Mouse (Mus musculus) layer of hippocampus, postnatal 14 days (tissue): Measurements from ENCODE around the gene Rnaseh2a. TPM values are rescaled to one million over a fixed set of nuclear protein-coding genes. Genes with fewer than 3 reads are reported as not detected.

Experiments
- DNase-seq, 2 experiments: peaks; one replicate each; pipeline ENCODE4 v3.0.0; 2021 to 2022; ENCODE audit warnings: low spot score in 2 of 2, mixed read lengths in 1 of 2
- total RNA-seq, 2 experiments: library from RNA; stranded (reverse); gene quantifications; 2 replicates each; pipeline ENCODE4 v1.2.3; 2021

The Rnaseh2a gene
- total RNA-seq, 2 experiments from 2014 or later: 34.3 to 34.4 TPM

- DNase-seq: no peak
Observed at GRCm38 (mm10) chr8:84985049-84985683, 15.6 kb upstream of the Rnaseh2a start.

- DNase-seq: no peak
Observed at GRCm38 (mm10) chr8:84984294-84985048, 14.9 kb upstream of the Rnaseh2a start.

- no peak for DNase-seq
Observed at GRCm38 (mm10) chr8:84982499-84983011, 13.0 kb upstream of the Rnaseh2a start.

GRCm38 (mm10) chr8:84981644-84982498 is 12.3 kb upstream of the Rnaseh2a start:
- DNase-seq: no peak

- no peak for DNase-seq
Observed at GRCm38 (mm10) chr8:84980622-84981358, 11.2 kb upstream of the Rnaseh2a start.

- peak; percentile 88 to 95 for DNase-seq
Observed at GRCm38 (mm10) chr8:84979599-84980421, 10.2 kb upstream of the Rnaseh2a start.

- peak; percentile 92 to 97 for DNase-seq
Observed at GRCm38 (mm10) chr8:84978248-84978940, 8.8 kb upstream of the Rnaseh2a start, which contains the start of gene Junb. Junb (minus strand) TSS chr8:84978718.

- DNase-seq: no peak
Observed at GRCm38 (mm10) chr8:84977435-84978247, 8.1 kb upstream of the Rnaseh2a start.

- no peak for DNase-seq
Observed at GRCm38 (mm10) chr8:84976763-84977434, 7.3 kb upstream of the Rnaseh2a start.

GRCm38 (mm10) chr8:84976031-84976762 is 6.6 kb upstream of the Rnaseh2a start:
- DNase-seq: peak; percentile 94 to 97

- peak in 1 of 2 experiments; percentile 74 for DNase-seq
Observed at GRCm38 (mm10) chr8:84975434-84975833, 5.9 kb upstream of the Rnaseh2a start.

- no peak for DNase-seq
Observed at GRCm38 (mm10) chr8:84974543-84975142, 5.1 kb upstream of the Rnaseh2a start.

GRCm38 (mm10) chr8:84973803-84974542 is 4.4 kb upstream of the Rnaseh2a start:
- peak in 1 of 2 experiments; percentile 79 for DNase-seq

- no peak for DNase-seq
Observed at GRCm38 (mm10) chr8:84973079-84973478, 3.5 kb upstream of the Rnaseh2a start.

GRCm38 (mm10) chr8:84970913-84971312 is 1.3 kb upstream of the Rnaseh2a start:
- no peak for DNase-seq
